Mouse (Mus musculus) liver, embryonic 11.5 days (tissue): ENCODE measurements around the gene Gper1. TPM values are rescaled to one million over a fixed set of nuclear protein-coding genes. Genes with fewer than 3 reads are reported as not detected.

Experiments
- ATAC-seq: fragments of 200-750 bp; cut with Nextera tagmentation; replicated peaks from 2 replicates; pipeline ENCODE4 v1.8.0; 2017; ENCODE audit warnings: moderate number of reproducible peaks, mild to moderate bottlenecking, moderate TSS enrichment, moderate library complexity; ENCODE audit not compliant: low FRiP score
- DNase-seq: peaks from one replicate; pipeline ENCODE4 v3.0.0-alpha.2; 2017; ENCODE audit warnings: low spot score
- H3K27ac ChIP-seq: fragments of 300-500 bp; sonication (generic); 2 replicates; pipeline ENCODE4 v1.5.1; 2014; ENCODE audit warnings: mild to moderate bottlenecking, low read depth, low read length, control low read depth
- H3K27me3 ChIP-seq: fragments of 300-500 bp; sonication (generic); replicated peaks from 2 replicates; pipeline ENCODE4 v1.6.1; 2014; ENCODE audit warnings: low read length, mixed read lengths; ENCODE audit not compliant: control insufficient read depth, insufficient read depth
- H3K36me3 ChIP-seq: fragments of 300-500 bp; sonication (generic); 2 replicates; pipeline ENCODE4 v1.6.1; 2014; ENCODE audit warnings: mild to moderate bottlenecking, low read length, moderate library complexity, mixed read lengths; ENCODE audit not compliant: control insufficient read depth, insufficient read depth
- H3K4me1 ChIP-seq: fragments of 300-500 bp; sonication (generic); replicated peaks from 2 replicates; pipeline ENCODE4 v1.6.1; 2014; ENCODE audit warnings: low read length, mixed read lengths; ENCODE audit not compliant: control insufficient read depth, insufficient read depth
- H3K4me2 ChIP-seq: fragments of 300-500 bp; sonication (generic); 2 replicates; pipeline ENCODE4 v1.6.1; 2014; ENCODE audit warnings: mild to moderate bottlenecking, control low read depth, moderate library complexity
- H3K4me3 ChIP-seq: fragments of 300-500 bp; sonication (generic); 2 replicates; pipeline ENCODE4 v1.5.1; 2014; ENCODE audit warnings: low read depth, low read length, control low read depth
- H3K9ac ChIP-seq: fragments of 300-500 bp; sonication (generic); 2 replicates; pipeline ENCODE4 v1.6.1; 2014; ENCODE audit warnings: low read depth, low read length, control low read depth
- H3K9me3 ChIP-seq: fragments of 300-500 bp; sonication (generic); 2 replicates; pipeline ENCODE4 v1.6.1; 2016; ENCODE audit warnings: low read length, inconsistent platforms, mixed read lengths; ENCODE audit not compliant: control insufficient read depth
- whole genome bisulfite sequencing: fragments of 180-500 bp; shearing (Covaris S2); extraction: QIAGEN DNeasy Blood & Tissue Kit; methylation state at CpG from one replicate; pipeline ENCODE4 v1.1.7; 2014; 5-methylcytosine and 5-hydroxymethylcytosine counted together
- polyA plus RNA-seq: library from polyadenylated mRNA; unstranded; fragments of >200 nt; fragmentation: Nextera tagmentation; extraction: Ambion mirVana; gene quantifications from 2 replicates; pipeline ENCODE4 v1.2.1, GENCODE M21; 2014

The Gper1 gene
- polyA plus RNA-seq, 1 experiment from 2014 or later: 0.38 TPM

GRCm38 (mm10) chr5:139395528-139395927 lies 27.4 kb upstream of the Gper1 start:
- H3K27ac ChIP-seq: no peak overlapping the region
- DNase-seq (no peak), ATAC-seq (no peak)
- H3K27me3 ChIP-seq: no peaks in the 10 kb centered on the region
- H3K9me3 ChIP-seq: no peaks in the 10 kb centered on the region
- H3K36me3 ChIP-seq: peaks cover 14% of the 10 kb centered on the region
- H3K4me3 ChIP-seq: no peak overlapping the region
- H3K4me1 ChIP-seq: peaks cover 46% of the 10 kb centered on the region
- H3K9ac ChIP-seq: no peak overlapping the region
- no peak overlapping the region for H3K4me2 ChIP-seq
- 93% methylated on average over 4 of the region's 4 CpGs for WGBS

GRCm38 (mm10) chr5:139397359-139397916 lies 25.5 kb upstream of the Gper1 start:
- ATAC-seq (no peak), DNase-seq (no peak)
- WGBS: 82% methylated on average over 4 of the region's 4 CpGs
- Histone ChIP-seq H3K4me1 (peaks cover 32% of the 10 kb centered on the region), H3K4me2 (no peak overlapping the region), H3K4me3 (no peak overlapping the region), H3K27me3 (no peaks in the 10 kb centered on the region), H3K9me3 (no peaks in the 10 kb centered on the region), H3K36me3 (peaks cover 9% of the 10 kb centered on the region), H3K27ac (no peak overlapping the region), H3K9ac (no peak overlapping the region)

GRCm38 (mm10) chr5:139397959-139398753 lies 24.8 kb upstream of the Gper1 start:
- Histone ChIP-seq H3K9me3 (no peaks in the 10 kb centered on the region), H3K27me3 (no peaks in the 10 kb centered on the region), H3K4me3 (no peak overlapping the region), H3K27ac (no peak overlapping the region; the same call in 1 of the 2 replicates), H3K9ac (no peak overlapping the region), H3K4me2 (no peak overlapping the region), H3K4me1 (peaks cover 32% of the 10 kb centered on the region), H3K36me3 (peaks cover 2% of the 10 kb centered on the region)
- peak; percentile 76 for ATAC-seq
- peak; percentile 81 for DNase-seq
- 28% methylated on average over 5 of the region's 5 CpGs for WGBS

GRCm38 (mm10) chr5:139398786-139399185 lies 24.2 kb upstream of the Gper1 start:
- Histone ChIP-seq H3K9me3 (no peaks in the 10 kb centered on the region), H3K4me3 (no peak overlapping the region), H3K4me2 (no peak overlapping the region), H3K4me1 (peaks cover 33% of the 10 kb centered on the region), H3K27ac (no peak overlapping the region; the same call in 1 of the 2 replicates), H3K36me3 (no peaks in the 10 kb centered on the region), H3K27me3 (no peaks in the 10 kb centered on the region), H3K9ac (no peak overlapping the region)
- ATAC-seq (no peak), DNase-seq (no peak)
- 76% methylated on average over 5 of the region's 5 CpGs for WGBS

- no peak overlapping the region for H3K27ac ChIP-seq
- peaks cover 33% of the 10 kb centered on the region for H3K4me1 ChIP-seq
- H3K36me3 ChIP-seq: no peaks in the 10 kb centered on the region
- H3K27me3 ChIP-seq: no peaks in the 10 kb centered on the region
- no peaks in the 10 kb centered on the region for H3K9me3 ChIP-seq
- 90% methylated on average over 14 of the region's 14 CpGs for WGBS
- H3K4me3 ChIP-seq: no peak overlapping the region
- no peak overlapping the region for H3K9ac ChIP-seq
- no peak for ATAC-seq
- DNase-seq: no peak
- H3K4me2 ChIP-seq: no peak overlapping the region
These were observed 23.0 kb upstream of the Gper1 start for GRCm38 (mm10) chr5:139399991-139400390.

- no peak for ATAC-seq
- no peak overlapping the region for H3K9ac ChIP-seq
- no peaks in the 10 kb centered on the region for H3K27me3 ChIP-seq
- no peak overlapping the region for H3K4me2 ChIP-seq
- peaks cover 41% of the 10 kb centered on the region for H3K4me1 ChIP-seq
- H3K4me3 ChIP-seq: no peak overlapping the region
- 89% methylated on average over 2 of the region's 2 CpGs for WGBS
- H3K36me3 ChIP-seq: no peaks in the 10 kb centered on the region
- H3K27ac ChIP-seq: no peak overlapping the region
- DNase-seq: no peak
- no peaks in the 10 kb centered on the region for H3K9me3 ChIP-seq
These were observed 20.8 kb upstream of the Gper1 start for GRCm38 (mm10) chr5:139402106-139402505.

- Histone ChIP-seq H3K27ac (peak overlapping the region; percentile 71; the same call in 1 of the 2 replicates), H3K36me3 (no peaks in the 10 kb centered on the region), H3K4me3 (no peak overlapping the region), H3K27me3 (no peaks in the 10 kb centered on the region), H3K4me1 (peaks cover 32% of the 10 kb centered on the region), H3K9ac (peak overlapping the region; percentile 46; the same call in 1 of the 2 replicates), H3K9me3 (no peaks in the 10 kb centered on the region), H3K4me2 (no peak overlapping the region)
- DNase-seq (no peak), ATAC-seq (no peak)
- WGBS: 73% methylated on average over 8 of the region's 8 CpGs
These were observed 19.2 kb upstream of the Gper1 start for GRCm38 (mm10) chr5:139403692-139404260.

- no peak within 1 kb of the TSS for H3K4me3 ChIP-seq
- H3K4me1 ChIP-seq: peaks cover 29% of the 10 kb centered on the region
- DNase-seq (no peak), ATAC-seq (peak; percentile 87)
- H3K4me2 ChIP-seq: peak within 1 kb of the TSS; percentile 16
- H3K9ac ChIP-seq: peak within 1 kb of the TSS; percentile 46
- WGBS: 43% methylated on average over 6 of the region's 6 CpGs
- no peaks in the 10 kb centered on the region for H3K9me3 ChIP-seq
- peak within 1 kb of the TSS; percentile 71 for H3K27ac ChIP-seq
- no peaks in the 10 kb centered on the region for H3K36me3 ChIP-seq
- no peaks in the 10 kb centered on the region for H3K27me3 ChIP-seq
These were observed 18.1 kb upstream of the Gper1 start, which contains the start of gene C130050O18Rik for GRCm38 (mm10) chr5:139404801-139405401. Gene C130050O18Rik (plus strand): TSS chr5:139405280.
